Mouse (Mus musculus) embryonic facial prominence, embryonic 12.5 days (tissue): ENCODE results near the gene Mrpl38. TPM values are rescaled to one million over a fixed set of nuclear protein-coding genes. Genes with fewer than 3 reads are reported as not detected.

Experiments used
- ATAC-seq: fragments of 200-750 bp; cut with Nextera tagmentation; 2 replicates; pipeline ENCODE4 v1.8.0; 2017; ENCODE audit not compliant: insufficient number of reproducible peaks, insufficient read depth, low FRiP score, low TSS enrichment
- H3K27ac ChIP-seq: fragments of 300-500 bp; sonication (generic); 2 replicates; pipeline ENCODE4 v1.5.1; 2016; ENCODE audit warnings: mild to moderate bottlenecking
- H3K27me3 ChIP-seq: fragments of 300-500 bp; sonication (generic); 2 replicates; pipeline ENCODE4 v1.6.1; 2016; ENCODE audit warnings: mild to moderate bottlenecking, moderate library complexity
- H3K36me3 ChIP-seq: fragments of 300-500 bp; sonication (generic); 2 replicates; pipeline ENCODE4 v1.6.1; 2016; ENCODE audit warnings: mild to moderate bottlenecking
- H3K4me1 ChIP-seq: fragments of 300-500 bp; sonication (generic); 2 replicates; pipeline ENCODE4 v1.6.1; 2016
- H3K4me2 ChIP-seq: fragments of 300-500 bp; sonication (generic); replicated peaks from 2 replicates; pipeline ENCODE4 v1.6.1; 2016; ENCODE audit warnings: mild to moderate bottlenecking, moderate library complexity
- H3K4me3 ChIP-seq: fragments of 300-500 bp; sonication (generic); 2 replicates; pipeline ENCODE4 v1.5.1; 2016; ENCODE audit warnings: mild to moderate bottlenecking
- H3K9ac ChIP-seq: fragments of 300-500 bp; sonication (generic); 2 replicates; pipeline ENCODE4 v1.6.1; 2016; ENCODE audit warnings: mild to moderate bottlenecking, moderate library complexity
- H3K9me3 ChIP-seq: fragments of 300-500 bp; sonication (generic); 2 replicates; pipeline ENCODE4 v1.6.1; 2016; ENCODE audit warnings: mild to moderate bottlenecking, moderate library complexity
- WGBS: fragments of 180-500 bp; shearing (Covaris S2); methylation state at CpG from one replicate; pipeline ENCODE4 v1.1.7; 2016; 5-methylcytosine and 5-hydroxymethylcytosine counted together
- polyA plus RNA-seq: library from polyadenylated mRNA; unstranded; fragments of >200 nt; fragmentation: Nextera tagmentation; extraction: Ambion mirVana; gene quantifications from 2 replicates; pipeline ENCODE4 v1.2.1, GENCODE M21; 2016

Gene Mrpl38
- polyA plus RNA-seq, 1 experiment from 2014 or later = 83.7 TPM

DNA sequence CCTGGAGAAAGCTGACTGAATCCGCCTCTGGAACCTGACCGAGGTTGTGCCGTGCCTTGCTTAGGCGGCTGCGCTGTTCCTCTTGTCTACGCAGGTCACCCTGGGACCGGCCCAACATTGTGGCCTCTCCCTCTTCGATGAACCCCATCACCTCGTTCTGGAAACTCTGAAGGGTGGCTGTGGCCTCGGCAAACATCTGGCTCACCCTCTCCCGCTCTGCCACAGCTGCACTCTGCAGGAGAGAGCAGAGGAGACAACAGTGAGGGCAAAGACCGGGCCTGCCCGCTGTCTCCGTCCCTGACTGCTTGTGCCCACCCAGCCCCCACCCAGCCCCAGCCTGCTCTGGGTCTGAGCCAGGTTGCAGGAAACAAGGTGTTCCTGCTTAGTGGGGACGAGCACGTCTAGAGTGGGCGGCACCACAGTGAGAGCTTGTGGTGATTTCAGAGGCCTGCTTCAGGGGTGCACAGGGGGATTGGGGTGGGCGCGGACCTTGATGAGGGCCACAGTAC, 30.8 kb downstream of the Mrpl38 start:
- Histone ChIP-seq H3K9ac (no peak overlapping the region), H3K27me3 (peaks cover 68% of the 10 kb centered on the region), H3K27ac (no peak overlapping the region), H3K4me2 (peak overlapping the region; percentile 31), H3K9me3 (no peaks in the 10 kb centered on the region), H3K4me1 (peaks cover 56% of the 10 kb centered on the region), H3K4me3 (peak overlapping the region; percentile 7; the same call in 1 of the 2 replicates), H3K36me3 (no peaks in the 10 kb centered on the region)
- no peak for ATAC-seq
- WGBS = 9% methylated on average over 19 of the region's 19 CpGs

DNA sequence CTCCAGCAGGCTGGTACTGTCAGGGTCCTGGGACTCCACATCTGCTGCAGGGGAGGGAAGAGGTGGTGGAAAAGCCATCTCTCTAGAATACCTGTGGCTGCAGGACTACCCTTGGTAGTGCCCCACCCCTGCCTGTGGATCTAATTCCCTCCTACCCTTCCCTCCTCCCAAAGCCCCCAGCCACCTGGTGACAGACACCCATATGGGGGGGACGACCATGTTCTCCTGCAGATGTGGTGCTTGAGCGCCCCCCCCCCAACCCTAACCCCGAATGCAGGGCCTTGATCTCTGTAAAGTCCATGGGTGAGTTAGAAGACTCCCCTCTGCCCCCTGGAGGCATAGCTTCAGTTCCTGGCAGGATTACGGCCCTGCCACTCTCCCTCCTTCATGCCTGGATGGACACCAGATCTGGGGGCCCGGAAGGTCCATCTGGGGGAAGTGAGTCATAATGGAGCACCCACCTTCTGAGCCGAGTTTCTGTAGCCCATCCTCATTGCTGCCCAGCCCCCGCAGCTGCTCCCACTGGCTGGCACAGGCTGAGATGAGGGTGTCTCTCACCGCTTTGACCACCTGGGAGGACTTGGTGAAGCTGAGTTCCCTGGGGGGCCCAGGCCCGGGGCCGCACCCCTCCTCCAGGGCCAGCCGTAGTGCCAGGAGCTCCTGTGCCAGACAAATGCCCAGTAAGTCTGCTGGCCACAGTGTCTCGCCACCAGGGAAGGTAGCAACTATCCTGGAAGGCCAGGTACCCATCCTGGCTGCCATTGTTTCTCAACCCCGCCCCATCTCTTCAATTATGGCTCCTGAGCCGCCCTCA, 31.5 kb downstream of the Mrpl38 start:
- Histone ChIP-seq H3K4me1 (peaks cover 59% of the 10 kb centered on the region), H3K9ac (no peak overlapping the region), H3K4me3 (no peak overlapping the region), H3K9me3 (no peaks in the 10 kb centered on the region), H3K36me3 (no peaks in the 10 kb centered on the region), H3K27ac (no peak overlapping the region), H3K27me3 (peaks cover 68% of the 10 kb centered on the region), H3K4me2 (peak overlapping the region; percentile 38)
- no peak for ATAC-seq
- WGBS = 21% methylated on average over 14 of the region's 14 CpGs

DNA sequence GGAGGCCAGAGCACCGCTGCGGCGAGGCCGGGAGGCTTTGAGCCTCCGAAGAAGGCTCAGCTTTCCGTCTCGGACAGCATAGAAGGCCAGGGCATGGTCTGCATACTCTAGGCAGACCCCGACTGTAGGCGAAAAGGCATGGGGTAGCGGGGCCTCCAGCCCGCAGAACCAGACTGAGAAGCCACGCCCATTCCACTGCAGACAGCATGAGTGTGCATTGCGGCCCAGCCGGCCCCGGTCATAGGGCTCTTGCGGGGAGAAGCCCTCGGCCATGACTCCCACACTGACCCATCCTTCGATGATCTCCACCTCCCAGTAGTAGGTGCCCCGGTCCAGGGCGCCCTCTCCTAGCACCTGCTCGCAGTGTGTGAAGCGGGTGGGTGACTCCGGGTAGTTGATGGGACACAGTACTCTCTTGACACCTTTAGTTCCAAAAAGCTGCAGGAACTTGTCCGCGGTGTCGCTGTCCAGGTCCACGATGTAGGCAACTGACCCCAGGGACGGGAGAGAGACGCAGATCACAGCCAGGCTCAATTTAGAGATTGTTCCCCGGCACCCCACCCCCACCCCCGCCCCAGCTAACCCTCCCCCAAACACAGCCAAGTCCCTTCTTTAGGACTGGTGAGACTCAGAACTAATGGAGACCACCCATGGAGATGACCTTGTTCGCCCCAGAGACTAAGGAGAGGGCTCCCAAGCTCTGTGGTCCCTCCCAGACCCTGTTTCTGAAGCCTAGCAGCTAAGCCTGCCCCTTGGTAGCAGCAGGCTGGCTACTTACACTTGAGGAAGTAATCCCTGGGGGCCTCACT, 32.3 kb downstream of the Mrpl38 start:
- Histone ChIP-seq H3K27me3 (peaks cover 61% of the 10 kb centered on the region), H3K9ac (peak overlapping the region; percentile 33; the same call in 1 of the 2 replicates), H3K36me3 (no peaks in the 10 kb centered on the region), H3K4me3 (no peak overlapping the region), H3K27ac (no peak overlapping the region), H3K9me3 (no peaks in the 10 kb centered on the region), H3K4me2 (peak overlapping the region; percentile 38), H3K4me1 (peaks cover 67% of the 10 kb centered on the region)
- WGBS = 17% methylated on average over 32 of the region's 32 CpGs
- ATAC-seq = no peak

DNA sequence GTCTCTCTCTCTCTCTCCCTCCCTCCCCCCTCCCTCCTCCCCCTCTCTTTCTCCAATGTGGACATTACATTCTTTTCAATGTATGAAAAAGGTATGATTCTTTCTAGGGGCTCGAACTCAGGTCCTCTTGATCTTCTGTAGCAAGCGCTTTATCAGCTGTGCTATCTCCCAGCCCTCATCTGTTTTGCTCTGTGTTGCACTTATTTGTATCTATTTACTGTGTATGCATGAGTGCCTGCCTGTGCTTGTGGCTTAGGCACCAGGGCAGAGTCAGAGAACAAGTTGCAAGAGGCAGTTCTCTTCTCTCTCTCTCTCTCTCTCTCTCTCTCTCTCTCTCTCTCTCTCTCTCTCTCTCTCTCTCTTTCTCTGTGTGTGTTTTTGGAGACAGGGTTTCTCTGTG, 33.6 kb downstream of the Mrpl38 start:
- H3K36me3 ChIP-seq = no peaks in the 10 kb centered on the region
- ATAC-seq = no peak
- 87% methylated on average over 2 of the region's 2 CpGs for WGBS
- peaks cover 48% of the 10 kb centered on the region for H3K27me3 ChIP-seq
- no peak overlapping the region for H3K4me2 ChIP-seq
- H3K9ac ChIP-seq = no peak overlapping the region
- H3K27ac ChIP-seq = no peak overlapping the region
- H3K4me3 ChIP-seq = no peak overlapping the region
- peaks cover 71% of the 10 kb centered on the region for H3K4me1 ChIP-seq
- H3K9me3 ChIP-seq = no peaks in the 10 kb centered on the region

DNA sequence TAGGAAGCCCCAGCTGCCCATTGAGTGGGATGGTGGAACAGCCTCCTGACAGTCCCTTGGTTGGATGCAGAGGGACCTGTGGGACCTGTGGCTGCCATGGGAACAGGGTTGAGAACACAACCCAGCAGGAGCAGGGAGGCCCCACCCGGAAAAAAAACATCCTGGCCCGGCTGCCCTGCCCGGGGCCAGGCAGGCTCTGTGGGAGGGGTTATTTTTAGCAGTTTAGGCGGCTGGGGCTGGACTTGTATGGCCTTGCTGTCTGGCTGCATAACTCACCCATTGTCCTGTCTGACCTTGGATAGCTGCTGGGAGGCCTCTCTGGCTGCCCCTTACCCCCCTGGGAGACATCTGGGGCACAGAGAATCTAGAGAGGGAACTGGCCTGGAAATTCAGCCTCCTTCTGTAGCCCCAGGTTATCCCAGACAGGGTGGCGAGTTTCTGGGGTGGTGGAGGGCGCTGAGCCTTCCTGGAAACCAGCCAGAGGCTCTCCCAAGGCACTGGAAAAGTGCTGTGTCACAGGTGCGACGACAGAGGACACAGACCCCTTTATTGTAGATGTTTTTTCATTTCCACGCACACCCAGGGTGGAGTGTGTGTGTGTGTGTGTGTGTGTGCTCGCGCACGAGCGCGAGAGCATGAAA, 34.5 kb downstream of the Mrpl38 start:
- no peaks in the 10 kb centered on the region for H3K36me3 ChIP-seq
- H3K27me3 ChIP-seq = peaks cover 39% of the 10 kb centered on the region
- H3K4me1 ChIP-seq = peaks cover 64% of the 10 kb centered on the region
- ATAC-seq = peak; percentile 32; the same call in 1 of the 2 replicates
- H3K9me3 ChIP-seq = no peaks in the 10 kb centered on the region
- no peak overlapping the region for H3K4me2 ChIP-seq
- H3K4me3 ChIP-seq = no peak overlapping the region
- peak overlapping the region; percentile 67 for H3K27ac ChIP-seq
- peak overlapping the region; percentile 19; the same call in 1 of the 2 replicates for H3K9ac ChIP-seq
- WGBS = 31% methylated on average over 14 of the region's 14 CpGs

DNA sequence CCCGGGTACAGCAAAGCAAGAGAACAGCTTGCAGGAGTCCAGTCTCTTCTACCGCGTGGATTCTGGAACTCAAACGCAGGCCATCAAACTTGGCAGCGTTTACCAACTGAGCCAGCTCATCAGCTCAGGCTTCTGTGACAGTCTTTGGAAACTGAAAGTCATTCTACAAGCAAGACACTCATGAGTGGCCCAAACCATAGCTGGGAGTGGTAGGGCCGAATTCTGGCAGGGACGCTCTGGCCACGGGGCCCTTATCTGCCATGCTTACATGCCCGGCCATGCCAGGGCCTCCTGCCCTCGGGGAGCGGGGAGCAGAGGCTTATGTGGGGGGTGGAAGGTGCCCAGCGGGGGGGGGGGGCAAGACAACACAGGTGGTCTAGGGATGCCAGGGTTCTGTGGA, 35.1 kb downstream of the Mrpl38 start:
- no peak for ATAC-seq
- Histone ChIP-seq H3K9me3 (no peaks in the 10 kb centered on the region), H3K4me2 (no peak overlapping the region), H3K27me3 (peaks cover 33% of the 10 kb centered on the region), H3K27ac (0 out of 2 replicates have a peak overlapping the region, but pooled peaks have one; percentile 67), H3K4me3 (no peak overlapping the region), H3K36me3 (no peaks in the 10 kb centered on the region), H3K9ac (no peak overlapping the region), H3K4me1 (peaks cover 62% of the 10 kb centered on the region)
- 75% methylated on average over 12 of the region's 12 CpGs for WGBS

DNA sequence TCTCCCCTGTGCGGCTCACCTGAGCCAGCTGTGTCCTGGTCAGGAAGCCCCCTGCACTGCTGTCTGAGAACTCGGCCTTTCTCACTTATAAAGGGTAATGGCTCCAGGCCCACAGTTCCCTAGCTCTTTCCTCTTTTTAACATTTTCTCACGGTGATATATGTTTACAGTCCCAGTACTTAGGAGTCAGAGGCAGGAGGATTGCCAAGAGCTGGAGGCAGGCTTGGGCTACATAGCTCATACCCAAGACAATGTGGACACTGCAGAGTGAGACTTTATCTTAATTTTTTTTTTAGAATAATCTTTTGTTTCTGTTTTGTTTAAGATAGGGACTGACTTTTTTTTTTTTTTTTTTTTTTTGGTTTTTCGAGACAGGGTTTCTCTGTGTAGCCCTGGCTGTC, 36.2 kb downstream of the Mrpl38 start:
- ATAC-seq = no peak
- Histone ChIP-seq H3K4me3 (no peak overlapping the region), H3K4me2 (no peak overlapping the region; the same call in 1 of the 2 replicates), H3K27me3 (peaks cover 22% of the 10 kb centered on the region), H3K27ac (peak overlapping the region; percentile 77), H3K9me3 (no peaks in the 10 kb centered on the region), H3K4me1 (peaks cover 53% of the 10 kb centered on the region), H3K9ac (no peak overlapping the region), H3K36me3 (no peaks in the 10 kb centered on the region)
- 57% methylated on average over 3 of the region's 4 CpGs for WGBS

DNA sequence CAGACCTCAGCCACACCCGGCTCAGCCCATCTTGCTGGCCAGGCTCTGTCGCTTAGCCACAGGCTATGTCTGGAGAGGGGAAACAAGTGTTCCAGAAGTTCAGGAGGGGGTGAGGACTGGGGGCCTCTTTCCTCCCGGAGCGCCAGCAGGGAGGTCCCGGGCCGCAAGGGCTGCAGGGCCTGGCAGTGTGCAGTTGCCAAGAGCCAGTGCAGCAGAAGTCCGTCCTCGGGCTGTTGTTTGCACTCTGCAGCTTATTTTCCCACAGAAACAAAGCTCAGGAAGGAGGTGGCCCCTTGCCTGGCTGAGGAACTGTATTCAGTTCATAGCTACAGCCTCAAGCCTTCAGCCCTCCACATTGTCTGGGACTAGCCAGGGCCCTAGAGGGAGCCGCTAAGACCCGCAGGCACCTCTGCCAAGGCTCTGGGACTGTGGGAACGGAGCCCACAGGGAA, 36.7 kb downstream of the Mrpl38 start:
- ATAC-seq = peak; percentile 22; the same call in 1 of the 2 replicates
- Histone ChIP-seq H3K4me1 (peaks cover 50% of the 10 kb centered on the region), H3K9me3 (no peaks in the 10 kb centered on the region), H3K27ac (peak overlapping the region; percentile 77), H3K27me3 (peaks cover 17% of the 10 kb centered on the region), H3K9ac (0 out of 2 replicates have a peak overlapping the region, but pooled peaks have one; percentile 21), H3K4me3 (no peak overlapping the region), H3K36me3 (no peaks in the 10 kb centered on the region), H3K4me2 (peak overlapping the region; percentile 13; the same call in 1 of the 2 replicates)
- 19% methylated on average over 11 of the region's 11 CpGs for WGBS

DNA sequence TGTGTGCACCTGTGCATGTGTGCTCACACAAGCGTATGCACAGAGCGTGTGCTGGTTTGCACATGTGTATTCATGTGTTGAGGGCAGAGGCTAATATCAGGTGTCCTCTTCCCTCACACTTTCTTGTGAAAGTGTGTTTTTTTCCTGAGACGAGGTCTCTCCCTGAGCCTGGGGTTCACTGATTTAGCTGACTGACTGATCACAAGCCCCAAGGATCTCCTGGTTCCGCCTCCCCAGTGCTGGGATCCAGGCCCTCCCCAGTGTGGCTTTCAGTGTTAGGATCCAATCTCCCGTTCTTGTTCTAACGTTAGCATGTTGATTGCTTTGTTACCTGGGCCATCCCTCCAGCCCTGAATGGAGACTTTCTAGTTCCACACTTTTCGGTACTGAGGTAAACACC, 37.8 kb downstream of the Mrpl38 start:
- H3K4me1 ChIP-seq = peaks cover 39% of the 10 kb centered on the region
- no peak overlapping the region for H3K27ac ChIP-seq
- ATAC-seq = no peak
- WGBS = 81% methylated on average over 7 of the region's 7 CpGs
- peaks cover 3% of the 10 kb centered on the region; the same call in 1 of the 2 replicates for H3K9me3 ChIP-seq
- no peak overlapping the region for H3K4me2 ChIP-seq
- no peaks in the 10 kb centered on the region for H3K36me3 ChIP-seq
- H3K27me3 ChIP-seq = peaks cover 6% of the 10 kb centered on the region; the same call in 1 of the 2 replicates
- H3K4me3 ChIP-seq = no peak overlapping the region
- H3K9ac ChIP-seq = no peak overlapping the region

DNA sequence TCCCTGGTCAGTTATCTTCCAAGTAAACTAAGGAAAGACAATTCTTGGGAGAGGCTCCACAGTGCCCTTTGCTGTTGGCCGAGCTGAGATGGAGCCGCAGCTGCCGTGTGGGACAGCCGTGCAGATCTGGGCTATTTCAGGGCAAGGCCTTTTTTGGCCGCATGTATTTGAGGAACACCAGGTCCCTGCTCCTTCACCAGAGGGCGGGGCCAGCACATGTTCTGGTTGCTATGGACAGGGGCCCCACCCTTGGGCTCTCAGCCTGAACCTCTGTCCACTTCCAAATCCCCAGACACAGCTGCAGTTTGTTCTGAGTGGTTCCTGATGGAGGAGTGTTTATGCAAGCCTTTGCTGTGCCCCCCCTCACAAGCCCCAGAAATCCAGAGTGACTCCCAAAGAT, 38.3 kb downstream of the Mrpl38 start:
- Histone ChIP-seq H3K27ac (no peak overlapping the region), H3K9me3 (peaks cover 3% of the 10 kb centered on the region; the same call in 1 of the 2 replicates), H3K36me3 (no peaks in the 10 kb centered on the region), H3K9ac (no peak overlapping the region), H3K27me3 (0 out of 2 replicates have a peak, but pooled peaks cover 2% of the 10 kb centered on the region), H3K4me2 (no peak overlapping the region), H3K4me3 (no peak overlapping the region), H3K4me1 (peaks cover 37% of the 10 kb centered on the region)
- WGBS = 77% methylated on average over 6 of the region's 6 CpGs
- ATAC-seq = no peak

DNA sequence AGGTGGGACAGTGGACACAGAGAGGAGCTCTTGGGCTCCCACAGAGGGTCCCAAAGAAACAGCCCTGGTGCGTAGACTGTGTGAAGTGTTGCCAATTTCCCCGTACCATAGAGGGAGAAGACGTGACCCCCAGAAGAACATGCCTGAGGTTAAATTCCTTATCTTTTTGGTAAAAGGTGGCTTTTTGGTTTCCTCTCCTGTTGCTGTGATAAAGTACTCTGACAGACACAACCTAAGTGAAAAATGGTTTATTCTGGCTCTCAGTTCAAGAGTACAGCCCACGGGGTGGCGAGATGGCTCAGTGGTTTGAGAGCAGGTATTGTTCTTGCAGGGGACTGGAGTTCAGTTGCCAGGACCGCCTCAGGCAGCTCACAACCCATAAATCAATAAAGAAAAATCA, 39.2 kb downstream of the Mrpl38 start:
- no peak overlapping the region for H3K9ac ChIP-seq
- no peak overlapping the region for H3K27ac ChIP-seq
- H3K4me2 ChIP-seq = no peak overlapping the region
- H3K4me1 ChIP-seq = peaks cover 36% of the 10 kb centered on the region
- H3K27me3 ChIP-seq = no peaks in the 10 kb centered on the region
- H3K9me3 ChIP-seq = peaks cover 3% of the 10 kb centered on the region; the same call in 1 of the 2 replicates
- H3K4me3 ChIP-seq = no peak overlapping the region
- 86% methylated on average over 6 of the region's 6 CpGs for WGBS
- H3K36me3 ChIP-seq = no peaks in the 10 kb centered on the region
- ATAC-seq = no peak
